Mouse (Mus musculus) spleen, adult 2 months (tissue): Measurements from ENCODE around the gene Stx16. TPM values are rescaled to one million over a fixed set of nuclear protein-coding genes. Genes with fewer than 3 reads are reported as not detected.

Experiments used
- DNase-seq, 2 experiments: peaks; one replicate each; pipeline versions ENCODE4 v3.0.0 to v3.0.0-alpha.2; 2012 to 2021; ENCODE audit warnings: low spot score in 2 of 2, low read depth in 1 of 2
- H3K27ac ChIP-seq: fragments of 200-500 bp; 2 replicates; pipeline ENCODE4 v1.5.1; 2012; ENCODE audit warnings: low read length, inconsistent platforms; ENCODE audit not compliant: insufficient read depth
- H3K27me3 ChIP-seq: fragments of 200-500 bp; 2 replicates; pipeline ENCODE4 v1.6.1; 2012; ENCODE audit warnings: mild to moderate bottlenecking, moderate library complexity, low read length, inconsistent platforms; ENCODE audit not compliant: control insufficient read depth, insufficient read depth
- H3K36me3 ChIP-seq: fragments of 200-500 bp; 2 replicates; pipeline ENCODE4 v1.6.1; 2012; ENCODE audit warnings: mild to moderate bottlenecking, low read length, inconsistent platforms; ENCODE audit not compliant: control insufficient read depth, insufficient read depth
- H3K4me1 ChIP-seq: fragments of 200-500 bp; 2 replicates; pipeline ENCODE4 v1.6.1; 2011; ENCODE audit warnings: inconsistent platforms; ENCODE audit not compliant: control insufficient read depth, insufficient read depth, insufficient read length
- H3K4me3 ChIP-seq: fragments of 200-500 bp; 2 replicates; pipeline ENCODE4 v1.5.1; 2011; ENCODE audit warnings: mild to moderate bottlenecking, inconsistent platforms; ENCODE audit not compliant: insufficient read depth, insufficient read length; ENCODE audit errors: extremely low read depth
- CTCF ChIP-seq: fragments of 200-500 bp; IDR thresholded peaks from 2 replicates; pipeline ENCODE4 v1.5.1; 2011; ENCODE audit warnings: mild to moderate bottlenecking, inconsistent platforms; ENCODE audit not compliant: insufficient read depth, insufficient read length, insufficient replicate concordance; ENCODE audit errors: extremely low read depth
- POLR2A ChIP-seq: fragments of 200-500 bp; IDR thresholded peaks from 2 replicates; pipeline ENCODE4 v1.6.1; 2011; ENCODE audit warnings: low read depth, low read length, inconsistent platforms
- WGBS: fragments of 180-500 bp; shearing (Covaris S2); methylation state at CpG from one replicate; pipeline ENCODE4 v1.1.7; 2018; 5-methylcytosine and 5-hydroxymethylcytosine counted together
- polyA plus RNA-seq: library from polyadenylated mRNA; depleted of rRNA; stranded (reverse); fragments of >200 nt; gene quantifications from 2 replicates; pipeline ENCODE4 v1.2.3, GENCODE M21; 2012

Gene Stx16
- polyA plus RNA-seq, 1 experiment, result 36.0 TPM

GRCm38 (mm10) chr2:174095086-174095485, 19.0 kb downstream of the Stx16 start:
- no peak for DNase-seq
- 95% methylated on average over 3 of the region's 3 CpGs for WGBS
- Histone ChIP-seq H3K4me3 (no peak overlapping the region), H3K36me3 (peaks cover 22% of the 10 kb centered on the region), H3K27me3 (no peaks in the 10 kb centered on the region), H3K4me1 (no peaks in the 10 kb centered on the region), H3K27ac (no peak overlapping the region)
- TF ChIP-seq POLR2A (no peak), CTCF (no peak)

- TF ChIP-seq POLR2A (no peak), CTCF (no peak)
- WGBS, result 92% methylated on average over 7 of the region's 7 CpGs
- no peaks in the 10 kb centered on the region for H3K4me1 ChIP-seq
- H3K27me3 ChIP-seq, result no peaks in the 10 kb centered on the region
- H3K36me3 ChIP-seq, result peaks cover 6% of the 10 kb centered on the region; the same call in 1 of the 2 replicates
- no peak for DNase-seq
- no peak overlapping the region for H3K27ac ChIP-seq
- no peak overlapping the region for H3K4me3 ChIP-seq
Measured at GRCm38 (mm10) chr2:174102399-174102798, 26.3 kb downstream of the Stx16 start.

DNA sequence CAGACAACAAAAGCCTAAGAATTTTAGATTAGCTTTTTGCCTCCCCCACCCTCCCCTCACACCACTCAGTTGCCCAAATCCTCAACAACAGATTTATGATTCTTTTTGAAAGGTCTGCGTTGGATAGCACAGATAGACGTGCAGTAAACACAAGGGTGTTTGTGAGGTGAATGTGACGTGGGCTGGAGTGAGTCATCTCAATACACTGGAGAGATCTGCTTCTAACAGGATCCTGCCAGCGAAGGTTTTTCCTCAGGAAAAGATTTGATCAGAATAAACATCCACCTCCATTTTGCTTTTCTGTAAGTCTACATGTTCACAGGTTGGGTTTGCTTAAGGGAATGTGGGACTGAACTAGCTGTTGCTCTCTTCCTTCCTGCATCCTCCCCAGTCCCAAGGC, 27.4 kb downstream of the Stx16 start:
- no peaks in the 10 kb centered on the region for H3K27me3 ChIP-seq
- H3K4me3 ChIP-seq, result no peak overlapping the region
- TF ChIP-seq POLR2A, result no peak
- TF ChIP-seq CTCF, result no peak
- no peak overlapping the region for H3K27ac ChIP-seq
- peaks cover 4% of the 10 kb centered on the region; the same call in 1 of the 2 replicates for H3K36me3 ChIP-seq
- WGBS, result 88% methylated on average over 4 of the region's 4 CpGs
- DNase-seq, result no peak
- no peaks in the 10 kb centered on the region for H3K4me1 ChIP-seq

GRCm38 (mm10) chr2:174107375-174107774, 31.3 kb downstream of the Stx16 start:
- TF ChIP-seq CTCF (no peak), POLR2A (no peak)
- Histone ChIP-seq H3K27ac (no peak overlapping the region), H3K4me3 (no peak overlapping the region), H3K4me1 (peaks cover 5% of the 10 kb centered on the region), H3K36me3 (no peaks in the 10 kb centered on the region), H3K27me3 (no peaks in the 10 kb centered on the region)
- no peak for DNase-seq
- WGBS, result 70% methylated on average over 3 of the region's 3 CpGs

DNA sequence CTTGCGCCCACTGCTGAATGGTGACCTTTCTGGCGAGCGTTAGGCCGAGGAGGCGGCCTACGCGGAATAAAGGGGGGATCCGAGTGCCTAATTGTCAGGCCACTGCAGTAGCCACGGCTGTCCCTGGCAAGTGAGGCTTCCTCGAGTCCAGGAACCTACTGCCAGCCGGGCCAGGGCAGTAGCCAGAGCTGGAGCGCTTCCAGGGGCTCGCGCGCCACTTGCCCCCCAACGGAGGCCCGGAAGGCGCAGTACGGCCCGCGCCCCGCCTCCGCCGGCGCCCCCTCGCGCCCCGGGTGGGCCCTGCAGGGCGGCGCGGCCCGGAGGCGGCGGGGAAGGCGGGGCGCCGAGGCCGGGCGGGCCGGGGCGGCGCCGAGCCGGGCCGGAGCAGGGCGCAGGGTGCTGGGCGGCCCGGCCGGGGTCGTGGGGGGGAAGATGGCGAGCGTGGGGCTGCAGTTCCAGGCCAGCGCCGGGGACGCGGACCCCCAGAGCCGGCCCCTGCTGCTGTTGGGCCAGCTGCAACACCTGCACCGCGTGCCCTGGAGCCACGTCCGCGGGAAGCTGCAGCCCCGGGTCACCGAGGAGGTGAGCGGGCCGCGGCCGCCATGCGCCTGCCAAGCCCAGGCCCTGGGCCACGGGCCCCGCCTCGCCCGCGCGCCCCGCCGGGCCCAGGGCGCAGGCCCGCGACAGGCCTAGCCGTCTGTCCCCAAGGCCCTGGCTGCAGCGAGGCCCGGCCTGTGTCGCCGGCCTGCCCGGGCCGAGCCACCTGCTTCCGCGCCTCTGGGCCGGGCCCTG, 34.1 kb downstream of the Stx16 start, which contains the start of gene Npepl1:
Npepl1 (plus strand) TSS at position 359 of the 792 bp plus-strand sequence.
- Histone ChIP-seq H3K4me3 (peak within 1 kb of the TSS; percentile 78), H3K36me3 (peaks cover 12% of the 10 kb centered on the region), H3K27ac (peak within 1 kb of the TSS; percentile 67), H3K27me3 (no peaks in the 10 kb centered on the region), H3K4me1 (peaks cover 5% of the 10 kb centered on the region)
- peak; percentile 11 to 59 for DNase-seq
- 2% methylated on average over 74 of the region's 90 CpGs for WGBS
- no peak for TF ChIP-seq POLR2A
- TF ChIP-seq CTCF, result peak; percentile 27; the same call in 1 of the 2 replicates

GRCm38 (mm10) chr2:174110783-174111549, 34.9 kb downstream of the Stx16 start:
- H3K27me3 ChIP-seq, result no peaks in the 10 kb centered on the region
- no peak for TF ChIP-seq CTCF
- no peak for TF ChIP-seq POLR2A
- H3K27ac ChIP-seq, result peak overlapping the region; percentile 67
- peak in 1 of 2 experiments; percentile 8 for DNase-seq
- H3K36me3 ChIP-seq, result peaks cover 12% of the 10 kb centered on the region
- H3K4me3 ChIP-seq, result peak overlapping the region; percentile 78
- H3K4me1 ChIP-seq, result peaks cover 5% of the 10 kb centered on the region
- 27% methylated on average over 33 of the region's 33 CpGs for WGBS
